Mouse (Mus musculus): ENCODE results near the gene Irs3. TPM values are rescaled to one million over a fixed set of nuclear protein-coding genes. Genes with fewer than 3 reads are reported as not detected.

Irs3 gene
- total and polyA plus RNA-seq, 2 experiments from 2014 or later: 0.08 to 7.6 TPM

DNA sequence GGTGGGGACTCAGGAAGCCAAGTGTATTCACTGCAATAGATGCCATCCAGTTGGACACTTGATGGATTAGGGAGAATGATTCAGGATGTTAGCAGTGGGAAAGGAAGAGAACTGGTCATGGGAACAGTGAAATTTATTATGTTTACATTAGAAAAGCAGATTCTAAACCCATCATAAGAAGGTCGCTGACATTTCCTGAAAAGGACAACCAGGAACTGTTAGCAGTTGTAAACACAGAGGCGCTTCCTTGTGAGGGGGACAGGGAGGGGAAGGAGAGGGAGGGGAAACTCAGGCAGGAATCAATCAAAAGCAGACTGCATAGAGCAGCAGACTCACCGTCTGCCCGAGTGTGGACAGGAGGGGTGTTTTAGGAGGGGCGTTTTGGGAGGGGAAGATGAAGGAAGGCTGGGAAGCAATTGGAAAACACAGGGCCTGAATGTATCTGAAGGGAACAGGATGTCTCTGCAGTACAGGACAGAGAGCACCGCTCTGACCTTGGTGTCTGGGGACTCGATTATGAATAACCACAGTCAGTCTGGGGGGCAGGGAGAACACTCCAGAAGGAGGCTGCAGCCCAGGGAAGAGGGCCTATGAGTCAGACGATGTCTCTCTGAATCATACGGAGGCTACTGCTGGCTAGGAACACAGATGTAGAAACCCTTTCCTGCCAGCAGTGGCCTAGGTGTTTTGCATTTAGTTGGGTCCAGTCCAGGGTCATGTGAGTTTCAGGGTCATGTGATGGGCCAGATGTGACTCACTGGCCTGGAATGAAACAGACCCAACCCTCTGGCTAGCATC lies 26.1 kb upstream of the Irs3 start:
- Histone ChIP-seq H3K36me3 (replicated peaks; ENCODE audit: control insufficient read depth, insufficient read depth, low read length) (peaks cover 9% of the 10 kb centered on the region), H3K9ac (replicated peaks; ENCODE audit: low read depth, low read length) (peak overlapping the region; percentile 32), H3K4me2 (ENCODE audit: low read depth, low read length) (peak overlapping the region; percentile 32; the same call in 1 of the 2 replicates), H3K4me3 (ENCODE audit: low read depth, low read length) (no peak overlapping the region), H3K27ac (ENCODE audit: low read depth) (peak overlapping the region; percentile 96), H3K4me1 (ENCODE audit: control insufficient read depth, insufficient read depth) (peaks cover 15% of the 10 kb centered on the region), H3K9me3 (replicated peaks; ENCODE audit: control insufficient read depth, low read length) (no peaks in the 10 kb centered on the region), H3K27me3 (ENCODE audit: control insufficient read depth, insufficient read depth, low read length) (no peaks in the 10 kb centered on the region)
- 11% methylated on average over 9 of the region's 9 CpGs for WGBS
- ATAC-seq (ENCODE audit: insufficient read depth, low read depth): peak; percentile 90
- DNase-seq (ENCODE audit: low spot score): peak; percentile 89
- no peak for TF ChIP-seq CTCF (IDR thresholded peaks at IDR 0.05; ENCODE audit: low read depth)
- TF ChIP-seq EP300 (IDR thresholded peaks at IDR 0.05; ENCODE audit: low read depth): peak; percentile 86; the same call in 1 of the 2 replicates

DNA sequence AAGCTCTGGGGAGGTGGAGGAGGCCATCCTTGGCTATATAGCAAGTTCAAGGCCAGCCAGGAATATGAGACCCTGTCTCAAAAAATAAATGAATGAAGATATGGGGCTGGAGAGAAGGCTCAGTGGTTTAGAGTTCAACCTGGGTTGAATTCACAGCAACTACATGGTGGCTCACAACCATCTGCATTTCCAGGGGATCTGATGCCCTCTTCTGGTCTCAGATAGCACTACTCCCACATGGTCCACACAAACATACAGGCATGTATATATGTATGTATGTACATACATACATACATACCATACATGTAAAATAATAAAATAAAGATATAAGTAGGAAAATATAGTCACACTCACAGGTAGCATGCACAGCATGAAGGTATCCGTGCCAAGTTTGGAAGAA lies 24.7 kb upstream of the Irs3 start:
- H3K4me3 ChIP-seq (ENCODE audit: low read depth, low read length): no peak overlapping the region
- no peak for DNase-seq (ENCODE audit: low spot score)
- TF ChIP-seq EP300 (IDR thresholded peaks at IDR 0.05; ENCODE audit: low read depth) (no peak), CTCF (IDR thresholded peaks at IDR 0.05; ENCODE audit: low read depth) (peak; percentile 38; the same call in 1 of the 2 replicates)
- H3K9me3 ChIP-seq (replicated peaks; ENCODE audit: control insufficient read depth, low read length): no peaks in the 10 kb centered on the region
- H3K27me3 ChIP-seq (ENCODE audit: control insufficient read depth, insufficient read depth, low read length): no peaks in the 10 kb centered on the region
- H3K4me1 ChIP-seq (ENCODE audit: control insufficient read depth, insufficient read depth): peaks cover 15% of the 10 kb centered on the region
- no peak overlapping the region for H3K9ac ChIP-seq (replicated peaks; ENCODE audit: low read depth, low read length)
- H3K27ac ChIP-seq (ENCODE audit: low read depth): peak overlapping the region; percentile 96
- H3K4me2 ChIP-seq (ENCODE audit: low read depth, low read length): no peak overlapping the region
- WGBS: 100% methylated on average over 1 of the region's 1 CpGs
- peaks cover 22% of the 10 kb centered on the region for H3K36me3 ChIP-seq (replicated peaks; ENCODE audit: control insufficient read depth, insufficient read depth, low read length)
- no peak for ATAC-seq (ENCODE audit: insufficient read depth, low read depth)

- ATAC-seq (ENCODE audit: insufficient read depth, low read depth) (no peak), DNase-seq (ENCODE audit: low spot score) (peak; percentile 29)
- peaks cover 15% of the 10 kb centered on the region for H3K4me1 ChIP-seq (ENCODE audit: control insufficient read depth, insufficient read depth)
- no peak overlapping the region for H3K9ac ChIP-seq (replicated peaks; ENCODE audit: low read depth, low read length)
- H3K4me2 ChIP-seq (ENCODE audit: low read depth, low read length): no peak overlapping the region
- WGBS: 34% methylated on average over 10 of the region's 10 CpGs
- H3K27me3 ChIP-seq (ENCODE audit: control insufficient read depth, insufficient read depth, low read length): no peaks in the 10 kb centered on the region
- peak overlapping the region; percentile 47 for H3K27ac ChIP-seq (ENCODE audit: low read depth)
- no peak for TF ChIP-seq EP300 (IDR thresholded peaks at IDR 0.05; ENCODE audit: low read depth)
- TF ChIP-seq CTCF (IDR thresholded peaks at IDR 0.05; ENCODE audit: low read depth): no peak
- H3K9me3 ChIP-seq (replicated peaks; ENCODE audit: control insufficient read depth, low read length): no peaks in the 10 kb centered on the region
- H3K4me3 ChIP-seq (ENCODE audit: low read depth, low read length): no peak overlapping the region
- H3K36me3 ChIP-seq (replicated peaks; ENCODE audit: control insufficient read depth, insufficient read depth, low read length): peaks cover 26% of the 10 kb centered on the region
Observed at GRCm38 (mm10) chr5:137668971-137669370, 23.5 kb upstream of the Irs3 start.

GRCm38 (mm10) chr5:137663057-137663456 lies 17.5 kb upstream of the Irs3 start:
- no peaks in the 10 kb centered on the region for H3K4me1 ChIP-seq (ENCODE audit: control insufficient read depth, insufficient read depth)
- no peak overlapping the region for H3K4me3 ChIP-seq (ENCODE audit: low read depth, low read length)
- peaks cover 58% of the 10 kb centered on the region for H3K36me3 ChIP-seq (replicated peaks; ENCODE audit: control insufficient read depth, insufficient read depth, low read length)
- H3K4me2 ChIP-seq (ENCODE audit: low read depth, low read length): no peak overlapping the region
- DNase-seq (ENCODE audit: low spot score): no peak
- ATAC-seq (ENCODE audit: insufficient read depth, low read depth): no peak
- no peak overlapping the region for H3K27ac ChIP-seq (ENCODE audit: low read depth)
- 67% methylated on average over 9 of the region's 9 CpGs for WGBS
- H3K9ac ChIP-seq (replicated peaks; ENCODE audit: low read depth, low read length): no peak overlapping the region
- TF ChIP-seq EP300 (IDR thresholded peaks at IDR 0.05; ENCODE audit: low read depth): no peak
- TF ChIP-seq CTCF (IDR thresholded peaks at IDR 0.05; ENCODE audit: low read depth): no peak
- no peaks in the 10 kb centered on the region for H3K9me3 ChIP-seq (replicated peaks; ENCODE audit: control insufficient read depth, low read length)
- no peaks in the 10 kb centered on the region for H3K27me3 ChIP-seq (ENCODE audit: control insufficient read depth, insufficient read depth, low read length)

DNA sequence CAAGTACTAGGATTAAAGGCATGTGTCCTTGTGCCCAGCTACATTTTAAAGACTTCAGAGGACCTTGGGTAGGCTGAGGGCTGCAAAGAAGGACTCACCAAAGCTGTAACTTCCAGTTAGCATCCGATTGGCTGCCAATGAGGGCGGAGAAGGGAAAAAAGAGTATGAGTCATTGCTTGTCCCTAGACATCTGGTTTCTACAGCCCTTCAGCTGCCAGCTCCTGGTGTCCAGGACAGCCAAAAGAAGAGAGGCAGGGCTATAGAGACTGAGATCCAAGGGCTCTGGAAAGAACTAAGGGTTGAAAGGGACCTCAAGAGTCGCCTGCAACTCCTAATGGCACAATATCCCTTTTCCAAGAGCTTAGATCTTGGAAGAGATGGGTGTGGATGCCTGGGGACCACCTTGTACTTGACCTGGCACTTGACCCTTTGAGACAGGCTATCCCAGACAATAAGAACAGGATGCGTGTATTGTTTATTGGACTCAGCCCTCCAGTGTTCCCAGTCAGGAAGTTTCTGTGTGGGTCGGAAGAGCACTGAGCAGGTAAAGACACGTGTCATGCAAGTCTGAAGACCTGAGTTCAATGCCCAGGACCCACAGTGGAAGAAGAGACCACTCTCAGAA lies 14.7 kb upstream of the Irs3 start:
- Histone ChIP-seq H3K9ac (replicated peaks; ENCODE audit: low read depth, low read length) (no peak overlapping the region), H3K4me1 (ENCODE audit: control insufficient read depth, insufficient read depth) (no peaks in the 10 kb centered on the region), H3K27me3 (ENCODE audit: control insufficient read depth, insufficient read depth, low read length) (no peaks in the 10 kb centered on the region), H3K27ac (ENCODE audit: low read depth) (peak overlapping the region; percentile 68), H3K9me3 (replicated peaks; ENCODE audit: control insufficient read depth, low read length) (no peaks in the 10 kb centered on the region), H3K4me3 (ENCODE audit: low read depth, low read length) (no peak overlapping the region), H3K4me2 (ENCODE audit: low read depth, low read length) (no peak overlapping the region), H3K36me3 (replicated peaks; ENCODE audit: control insufficient read depth, insufficient read depth, low read length) (peaks cover 41% of the 10 kb centered on the region)
- 73% methylated on average over 6 of the region's 6 CpGs for WGBS
- peak; percentile 72 for ATAC-seq (ENCODE audit: insufficient read depth, low read depth)
- peak; percentile 76 for DNase-seq (ENCODE audit: low spot score)
- TF ChIP-seq EP300 (IDR thresholded peaks at IDR 0.05; ENCODE audit: low read depth): peak; percentile 80
- TF ChIP-seq CTCF (IDR thresholded peaks at IDR 0.05; ENCODE audit: low read depth): no peak
